Mouse (Mus musculus): ENCODE data around the gene Mob4. TPM values are rescaled to one million over a fixed set of nuclear protein-coding genes. Genes with fewer than 3 reads are reported as not detected.
A peak's percentile ranks its signal among the peaks of the same experiment; 100 is the strongest.

The Mob4 gene
- polyA plus RNA-seq, 1 experiment from 2014 or later: 171 TPM

- peaks cover 8% of the 10 kb centered on the region; the same call in 1 of the 2 replicates for H3K36me3 ChIP-seq (ENCODE audit: control insufficient read depth, insufficient read depth, low read length)
- no peaks in the 10 kb centered on the region for H3K9me3 ChIP-seq (replicated peaks; ENCODE audit: control insufficient read depth, low read length, poor library complexity, severe bottlenecking)
- H3K27ac ChIP-seq (ENCODE audit: low read length): no peak overlapping the region
- H3K4me2 ChIP-seq (ENCODE audit: low read length): no peak overlapping the region
- ATAC-seq: no peak
- 96% methylated on average over 4 of the region's 4 CpGs for WGBS
- H3K9ac ChIP-seq (ENCODE audit: low read depth, low read length): no peak overlapping the region
- no peaks in the 10 kb centered on the region for H3K4me1 ChIP-seq (ENCODE audit: control insufficient read depth, insufficient read depth, low read length)
- no peaks in the 10 kb centered on the region for H3K27me3 ChIP-seq (ENCODE audit: control insufficient read depth, insufficient read depth, low read depth, low read length)
- H3K4me3 ChIP-seq (ENCODE audit: low read depth, low read length): no peak overlapping the region
These were observed 26.3 kb downstream of the Mob4 start for GRCm38 (mm10) chr1:55157329-55157728.

- H3K4me3 ChIP-seq (ENCODE audit: low read depth, low read length): no peak overlapping the region
- no peaks in the 10 kb centered on the region for H3K4me1 ChIP-seq (ENCODE audit: control insufficient read depth, insufficient read depth, low read length)
- peaks cover 8% of the 10 kb centered on the region; the same call in 1 of the 2 replicates for H3K36me3 ChIP-seq (ENCODE audit: control insufficient read depth, insufficient read depth, low read length)
- no peak overlapping the region for H3K4me2 ChIP-seq (ENCODE audit: low read length)
- H3K9me3 ChIP-seq (replicated peaks; ENCODE audit: control insufficient read depth, low read length, poor library complexity, severe bottlenecking): no peaks in the 10 kb centered on the region
- no peak overlapping the region for H3K27ac ChIP-seq (ENCODE audit: low read length)
- H3K27me3 ChIP-seq (ENCODE audit: control insufficient read depth, insufficient read depth, low read depth, low read length): no peaks in the 10 kb centered on the region
- no peak for ATAC-seq
- no peak overlapping the region for H3K9ac ChIP-seq (ENCODE audit: low read depth, low read length)
- WGBS: 94% methylated on average over 3 of the region's 3 CpGs
These were observed 27.2 kb downstream of the Mob4 start for GRCm38 (mm10) chr1:55158211-55158610.

GRCm38 (mm10) chr1:55158821-55159220, 27.8 kb downstream of the Mob4 start:
- 88% methylated on average over 8 of the region's 8 CpGs for WGBS
- Histone ChIP-seq H3K9ac (ENCODE audit: low read depth, low read length) (no peak overlapping the region), H3K36me3 (ENCODE audit: control insufficient read depth, insufficient read depth, low read length) (peaks cover 8% of the 10 kb centered on the region; the same call in 1 of the 2 replicates), H3K4me2 (ENCODE audit: low read length) (no peak overlapping the region), H3K4me1 (ENCODE audit: control insufficient read depth, insufficient read depth, low read length) (no peaks in the 10 kb centered on the region), H3K27ac (ENCODE audit: low read length) (no peak overlapping the region), H3K4me3 (ENCODE audit: low read depth, low read length) (no peak overlapping the region), H3K9me3 (replicated peaks; ENCODE audit: control insufficient read depth, low read length, poor library complexity, severe bottlenecking) (no peaks in the 10 kb centered on the region), H3K27me3 (ENCODE audit: control insufficient read depth, insufficient read depth, low read depth, low read length) (no peaks in the 10 kb centered on the region)
- ATAC-seq: no peak

- 91% methylated on average over 3 of the region's 3 CpGs for WGBS
- H3K4me3 ChIP-seq (ENCODE audit: low read depth, low read length): no peak overlapping the region
- ATAC-seq: no peak
- no peaks in the 10 kb centered on the region for H3K4me1 ChIP-seq (ENCODE audit: control insufficient read depth, insufficient read depth, low read length)
- H3K4me2 ChIP-seq (ENCODE audit: low read length): no peak overlapping the region
- peaks cover 8% of the 10 kb centered on the region; the same call in 1 of the 2 replicates for H3K36me3 ChIP-seq (ENCODE audit: control insufficient read depth, insufficient read depth, low read length)
- no peaks in the 10 kb centered on the region for H3K9me3 ChIP-seq (replicated peaks; ENCODE audit: control insufficient read depth, low read length, poor library complexity, severe bottlenecking)
- no peaks in the 10 kb centered on the region for H3K27me3 ChIP-seq (ENCODE audit: control insufficient read depth, insufficient read depth, low read depth, low read length)
- no peak overlapping the region for H3K9ac ChIP-seq (ENCODE audit: low read depth, low read length)
- 0 out of 2 replicates have a peak overlapping the region, but pooled peaks have one; percentile 19 for H3K27ac ChIP-seq (ENCODE audit: low read length)
These were observed 29.2 kb downstream of the Mob4 start for GRCm38 (mm10) chr1:55160218-55160617.

- Histone ChIP-seq H3K4me1 (ENCODE audit: control insufficient read depth, insufficient read depth, low read length) (no peaks in the 10 kb centered on the region), H3K27me3 (ENCODE audit: control insufficient read depth, insufficient read depth, low read depth, low read length) (no peaks in the 10 kb centered on the region), H3K4me3 (ENCODE audit: low read depth, low read length) (no peak overlapping the region), H3K4me2 (ENCODE audit: low read length) (no peak overlapping the region), H3K9ac (ENCODE audit: low read depth, low read length) (no peak overlapping the region), H3K27ac (ENCODE audit: low read length) (no peak overlapping the region), H3K9me3 (replicated peaks; ENCODE audit: control insufficient read depth, low read length, poor library complexity, severe bottlenecking) (no peaks in the 10 kb centered on the region), H3K36me3 (ENCODE audit: control insufficient read depth, insufficient read depth, low read length) (peaks cover 4% of the 10 kb centered on the region; the same call in 1 of the 2 replicates)
- WGBS: 90% methylated on average over 17 of the region's 17 CpGs
- peak; percentile 56; the same call in 1 of the 2 replicates for ATAC-seq
These were observed 30.0 kb downstream of the Mob4 start for GRCm38 (mm10) chr1:55160831-55161638.

- H3K4me1 ChIP-seq (ENCODE audit: control insufficient read depth, insufficient read depth, low read length): no peaks in the 10 kb centered on the region
- H3K9ac ChIP-seq (ENCODE audit: low read depth, low read length): no peak overlapping the region
- no peak overlapping the region for H3K27ac ChIP-seq (ENCODE audit: low read length)
- ATAC-seq: no peak
- H3K27me3 ChIP-seq (ENCODE audit: control insufficient read depth, insufficient read depth, low read depth, low read length): no peaks in the 10 kb centered on the region
- no peak overlapping the region for H3K4me3 ChIP-seq (ENCODE audit: low read depth, low read length)
- H3K9me3 ChIP-seq (replicated peaks; ENCODE audit: control insufficient read depth, low read length, poor library complexity, severe bottlenecking): no peaks in the 10 kb centered on the region
- H3K36me3 ChIP-seq (ENCODE audit: control insufficient read depth, insufficient read depth, low read length): no peaks in the 10 kb centered on the region; the same call in 1 of the 2 replicates
- no peak overlapping the region for H3K4me2 ChIP-seq (ENCODE audit: low read length)
- 59% methylated on average over 7 of the region's 7 CpGs for WGBS
These were observed 30.9 kb downstream of the Mob4 start for GRCm38 (mm10) chr1:55161895-55162294.

GRCm38 (mm10) chr1:55162781-55163180, 31.8 kb downstream of the Mob4 start:
- no peak for ATAC-seq

GRCm38 (mm10) chr1:55164005-55164404, 33.0 kb downstream of the Mob4 start:
- Histone ChIP-seq H3K9me3 (replicated peaks; ENCODE audit: control insufficient read depth, low read length, poor library complexity, severe bottlenecking) (no peaks in the 10 kb centered on the region), H3K36me3 (ENCODE audit: control insufficient read depth, insufficient read depth, low read length) (no peaks in the 10 kb centered on the region), H3K9ac (ENCODE audit: low read depth, low read length) (no peak overlapping the region), H3K27me3 (ENCODE audit: control insufficient read depth, insufficient read depth, low read depth, low read length) (no peaks in the 10 kb centered on the region), H3K4me1 (ENCODE audit: control insufficient read depth, insufficient read depth, low read length) (no peaks in the 10 kb centered on the region), H3K27ac (ENCODE audit: low read length) (no peak overlapping the region), H3K4me3 (ENCODE audit: low read depth, low read length) (no peak overlapping the region), H3K4me2 (ENCODE audit: low read length) (no peak overlapping the region)
- ATAC-seq: no peak
- WGBS: 66% methylated on average over 5 of the region's 5 CpGs

More at GRCm38 (mm10) chr1:55162781-55163180, 31.8 kb downstream of the Mob4 start:
- H3K4me3 ChIP-seq (ENCODE audit: low read depth, low read length): no peak overlapping the region
- H3K4me1 ChIP-seq (ENCODE audit: control insufficient read depth, insufficient read depth, low read length): no peaks in the 10 kb centered on the region
- no peaks in the 10 kb centered on the region for H3K9me3 ChIP-seq (replicated peaks; ENCODE audit: control insufficient read depth, low read length, poor library complexity, severe bottlenecking)
- no peaks in the 10 kb centered on the region for H3K27me3 ChIP-seq (ENCODE audit: control insufficient read depth, insufficient read depth, low read depth, low read length)
- no peak overlapping the region for H3K27ac ChIP-seq (ENCODE audit: low read length)
- WGBS: 58% methylated on average over 5 of the region's 5 CpGs
- no peaks in the 10 kb centered on the region; the same call in 1 of the 2 replicates for H3K36me3 ChIP-seq (ENCODE audit: control insufficient read depth, insufficient read depth, low read length)
- no peak overlapping the region for H3K4me2 ChIP-seq (ENCODE audit: low read length)
- no peak overlapping the region for H3K9ac ChIP-seq (ENCODE audit: low read depth, low read length)

- Histone ChIP-seq H3K27me3 (ENCODE audit: control insufficient read depth, insufficient read depth, low read depth, low read length) (no peaks in the 10 kb centered on the region), H3K4me2 (ENCODE audit: low read length) (no peak overlapping the region), H3K4me1 (ENCODE audit: control insufficient read depth, insufficient read depth, low read length) (no peaks in the 10 kb centered on the region), H3K9me3 (replicated peaks; ENCODE audit: control insufficient read depth, low read length, poor library complexity, severe bottlenecking) (no peaks in the 10 kb centered on the region), H3K36me3 (ENCODE audit: control insufficient read depth, insufficient read depth, low read length) (no peaks in the 10 kb centered on the region), H3K27ac (ENCODE audit: low read length) (no peak overlapping the region), H3K9ac (ENCODE audit: low read depth, low read length) (no peak overlapping the region), H3K4me3 (ENCODE audit: low read depth, low read length) (no peak overlapping the region)
- no peak for ATAC-seq
- WGBS: 80% methylated on average over 4 of the region's 4 CpGs
These were observed 36.5 kb downstream of the Mob4 start for GRCm38 (mm10) chr1:55167560-55167959.
